Mouse (Mus musculus) heart, postnatal 36 days (tissue): Measurements from ENCODE around the gene Nog. TPM values are rescaled to one million over a fixed set of nuclear protein-coding genes. Genes with fewer than 3 reads are reported as not detected.

Source experiments
- DNase-seq, 2 experiments: peaks; one replicate each; pipeline ENCODE4 v3.0.0; 2021 to 2022
- intact Hi-C: fragments of 180-260 bp; cut with DNase I; formaldehyde crosslinking; loops from one replicate; pipeline ENCODE4 v1.15.1; 2025
- total RNA-seq, 2 experiments: library from RNA; stranded (reverse); gene quantifications; 2 replicates each; pipeline ENCODE4 v1.2.3; 2021

Gene Nog
- total RNA-seq, 2 experiments from 2014 or later: 0.22 to 0.60 TPM

DNA sequence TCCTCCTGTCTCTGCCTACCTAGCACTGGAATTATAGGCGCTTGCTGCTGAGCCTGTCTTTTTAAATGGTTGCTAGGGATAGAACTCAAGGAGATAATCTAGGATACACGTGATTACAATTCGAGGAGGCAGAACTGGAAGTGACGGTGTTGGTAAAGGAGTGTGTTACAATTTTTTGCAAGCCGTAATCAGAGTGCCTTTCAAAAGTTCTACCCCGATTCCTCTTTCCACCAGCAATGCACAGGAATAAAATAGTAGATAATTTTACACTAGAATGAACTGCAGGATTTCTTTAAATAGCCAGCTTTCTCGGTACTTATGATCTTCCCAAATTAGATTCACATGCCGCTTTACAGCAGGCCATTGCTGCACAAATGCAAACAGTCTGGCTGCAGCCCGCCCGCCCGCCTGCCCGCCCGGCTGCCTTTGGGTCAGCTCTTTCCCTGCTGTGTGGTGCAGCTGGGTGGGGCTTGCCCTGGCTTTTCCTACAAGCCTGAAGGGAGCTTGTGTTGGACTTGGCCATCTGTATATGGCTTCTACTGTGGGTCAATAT is 32.2 kb downstream of the Nog start:
- intact Hi-C loops: no loop called here
- no peak for DNase-seq

DNA sequence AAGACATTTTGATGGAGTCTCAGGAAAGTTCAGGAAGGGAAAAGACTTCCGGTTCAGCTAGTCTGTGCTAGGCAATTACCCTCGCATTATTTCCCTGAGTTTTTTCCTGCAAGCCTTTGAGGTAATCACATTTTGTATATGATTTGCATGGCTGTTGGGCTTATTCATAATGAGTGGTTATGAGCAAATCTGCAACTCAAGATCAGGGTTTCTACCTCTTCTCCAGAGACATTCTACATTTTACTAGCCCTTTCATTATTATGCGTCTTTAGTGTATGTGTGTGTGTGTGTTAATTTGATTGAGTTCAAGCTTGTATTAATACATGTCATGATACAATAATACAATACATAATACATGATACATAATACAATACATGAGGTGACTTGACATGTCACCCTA is 34.6 kb downstream of the Nog start:
- intact Hi-C loops: no loop called here
- no peak for DNase-seq

DNA sequence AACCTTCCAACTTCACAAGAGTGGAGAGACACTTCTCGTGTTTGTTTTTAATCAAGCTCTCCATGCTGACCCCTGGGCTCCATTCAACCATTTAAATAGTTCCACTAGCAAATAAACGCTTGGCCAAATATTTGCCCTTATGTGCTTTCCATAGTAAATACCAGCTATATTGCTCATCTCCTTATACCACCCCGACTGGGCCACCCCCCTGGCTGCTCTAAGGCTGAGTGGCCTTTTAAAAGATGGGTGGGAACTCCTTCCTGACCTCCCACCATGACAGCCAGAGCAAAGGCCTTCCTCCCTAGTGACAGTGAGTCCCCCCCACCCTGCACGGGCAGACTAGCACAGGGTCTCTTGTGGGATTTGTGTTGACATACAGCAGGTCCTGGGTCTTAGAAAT is 37.1 kb downstream of the Nog start:
- intact Hi-C loops: no loop called here
- no peak for DNase-seq

DNA sequence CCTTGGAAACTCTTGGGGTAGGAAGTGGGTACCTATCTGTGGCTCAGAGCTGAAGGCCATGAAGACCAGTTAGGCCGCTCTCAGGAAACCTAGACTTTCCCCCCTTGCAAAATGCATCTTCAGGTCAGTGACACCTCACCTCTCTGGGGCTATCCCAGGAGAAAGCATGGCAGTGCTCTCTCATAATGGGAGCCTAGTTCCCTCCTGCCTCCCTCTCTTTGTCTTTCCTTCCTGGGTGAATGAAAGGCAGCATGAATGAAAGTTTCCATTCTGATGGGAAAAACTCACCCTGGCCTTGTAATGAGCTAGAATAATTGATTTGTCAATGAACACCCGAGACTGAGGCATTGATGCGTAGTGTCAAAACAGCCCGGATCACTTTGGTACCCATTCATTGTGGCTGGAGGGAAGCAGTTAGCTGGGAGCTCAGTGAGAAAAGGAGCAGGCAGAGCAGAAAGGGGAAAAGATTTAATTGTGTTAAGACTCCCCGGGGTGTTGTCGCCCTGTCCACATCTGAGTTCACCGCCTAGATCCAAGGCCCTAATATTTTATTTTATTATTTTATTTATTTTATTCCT is 42.7 kb downstream of the Nog start:
- intact Hi-C loops: no loop called here

DNA sequence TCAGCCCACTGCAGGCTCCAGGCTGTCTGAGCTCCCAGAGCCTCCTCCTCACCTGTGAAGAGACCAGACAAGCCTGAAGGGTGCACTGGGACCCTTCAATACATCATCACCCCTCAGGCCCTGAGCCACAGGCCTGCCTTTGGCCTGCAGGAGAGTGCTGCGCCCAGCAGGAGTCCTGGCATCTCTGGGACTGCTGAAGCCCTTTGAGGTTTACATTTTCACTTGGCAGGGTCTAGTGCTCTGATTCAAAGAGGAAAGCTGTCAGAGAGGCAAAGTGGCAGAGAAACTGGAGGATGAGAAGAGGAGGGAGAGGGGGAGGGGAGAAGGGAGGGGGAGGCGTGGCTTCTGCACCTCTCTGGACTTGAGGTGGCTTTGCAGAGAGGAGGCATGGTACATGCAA is 44.2 kb downstream of the Nog start:
- intact Hi-C loops: no loop called here
- no peak for DNase-seq

More for the DNA sequence above, 42.7 kb downstream of the Nog start:
- DNase-seq: no peak

DNA sequence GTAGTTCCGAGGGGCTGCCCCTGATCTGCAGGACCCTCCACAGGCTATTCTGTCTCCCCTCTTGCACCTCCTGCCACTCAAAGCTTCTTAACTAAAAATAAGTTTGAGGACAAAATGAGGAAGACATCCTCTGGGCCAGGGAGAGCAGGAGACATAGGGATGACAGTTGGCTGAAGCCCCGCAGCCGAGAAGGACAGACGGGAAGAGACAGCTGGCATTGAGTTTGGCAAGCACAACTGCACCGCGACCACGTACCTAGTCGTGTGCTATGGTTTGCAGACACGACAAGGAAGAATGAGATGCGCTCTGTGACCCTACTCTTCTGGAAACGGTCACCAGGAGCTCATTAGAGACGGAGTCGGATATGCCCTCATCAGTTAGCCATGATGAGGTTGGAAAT is 48.2 kb downstream of the Nog start:
- DNase-seq: no peak

More for the DNA sequence above, 48.2 kb downstream of the Nog start:
- intact Hi-C loops: no loop called here

Other genes with a start within 250 kb of the Nog start
- 10 to 100 TPM in 1 of 2 experiments, 1 to 10 TPM in 1; 10.0 to 14.3 TPM for gene Dgke, start 235.5 kb downstream of the Nog start, total RNA-seq
- not detected for gene Gm525, start 228.5 kb downstream of the Nog start, total RNA-seq